22 mouse cellular contexts compared by ENCODE assay signal in genomic region chr1:106244245-106244644, GRCm38 (mm10).
A peak's percentile ranks its signal among the peaks of the same experiment; 100 is the strongest.
DNase-seq lines count a peak whose midpoint lies in the region; ATAC-seq and TF ChIP-seq lines count a peak whose summit lies in the region.
"Had no signal": no experiment of that assay in that cellular context is flagged by ENCODE, and none has a peak within 500 bp of the region (broad histone marks: within the 10 kb centered on the region; RNA-seq: fewer than 3 reads in every experiment).

No protein-coding gene starts in this region.

- no peak overlapping the region for H3K9ac ChIP-seq in heart, embryonic 11.5 days (ENCODE audit: low read depth, low read length)
- H3K9ac ChIP-seq in stomach, embryonic 16.5 days (ENCODE audit: low read length), result no peak overlapping the region
- no peak overlapping the region for H3K9ac ChIP-seq in stomach, postnatal 0 days (ENCODE audit: low read length)
- H3K9ac ChIP-seq: embryonic facial prominence, embryonic 12.5 days; embryonic facial prominence, embryonic 15.5 days; forebrain, postnatal 0 days; hindbrain, embryonic 12.5 days; hindbrain, embryonic 15.5 days had no signal

- H3K4me1 ChIP-seq in heart, embryonic 11.5 days (ENCODE audit: control insufficient read depth, insufficient read depth, low read length), result peaks cover 13% of the 10 kb centered on the region; the same call in 1 of the 2 replicates
- H3K4me1 ChIP-seq in stomach, embryonic 16.5 days (ENCODE audit: control insufficient read depth, insufficient read depth, low read length), result peaks cover 12% of the 10 kb centered on the region
- H3K4me1 ChIP-seq in stomach, postnatal 0 days (replicated peaks; ENCODE audit: control insufficient read depth, insufficient read depth), result no peaks in the 10 kb centered on the region
- H3K4me1 ChIP-seq: embryonic facial prominence, embryonic 12.5 days; heart, embryonic 10.5 days had no signal

- H3K27me3 ChIP-seq in heart, embryonic 11.5 days (ENCODE audit: control insufficient read depth, insufficient read depth, low read length), result no peaks in the 10 kb centered on the region
- no peaks in the 10 kb centered on the region for H3K27me3 ChIP-seq in stomach, embryonic 16.5 days (ENCODE audit: control insufficient read depth, insufficient read depth, low read length)
- H3K27me3 ChIP-seq in stomach, postnatal 0 days (ENCODE audit: control insufficient read depth, insufficient read depth, low read length), result no peaks in the 10 kb centered on the region
- H3K27me3 ChIP-seq: embryonic facial prominence, embryonic 12.5 days; embryonic facial prominence, embryonic 15.5 days; hindbrain, embryonic 12.5 days; hindbrain, embryonic 15.5 days had no signal

- DNase-seq in adrenal gland, postnatal 10 days, result peak; percentile 51
- DNase-seq in adrenal gland, adult (ENCODE audit: inconsistent age in 2 of 2, low spot score in 1 of 2), result no peak
- peak; percentile 88 for DNase-seq in heart, adult 11 months
- DNase-seq in kidney, postnatal 10 days, result peak; percentile 20
- DNase-seq in kidney, postnatal 14 days, result no peak
- DNase-seq in stomach, postnatal 0 days (ENCODE audit: low spot score), result no peak
- DNase-seq: adrenal gland, postnatal 25 days; cerebellum, adult 11 months; cerebellum, adult 2 months; cerebellum, adult 9-11 months; cerebellum, postnatal 25 days; forebrain, postnatal 0 days; gastrocnemius, postnatal 10 days; gastrocnemius, postnatal 36 days had no signal

- H3K4me2 ChIP-seq in heart, embryonic 11.5 days, result no peak overlapping the region
- H3K4me2 ChIP-seq in stomach, embryonic 16.5 days (ENCODE audit: low read depth, low read length), result no peak overlapping the region
- no peak overlapping the region for H3K4me2 ChIP-seq in stomach, postnatal 0 days (replicated peaks; ENCODE audit: low read depth)
- H3K4me2 ChIP-seq: embryonic facial prominence, embryonic 12.5 days; embryonic facial prominence, embryonic 15.5 days; hindbrain, embryonic 12.5 days; hindbrain, embryonic 15.5 days had no signal

- H3K9me3 ChIP-seq in heart, embryonic 11.5 days (replicated peaks; ENCODE audit: control insufficient read depth, low read length), result no peaks in the 10 kb centered on the region
- no peaks in the 10 kb centered on the region for H3K9me3 ChIP-seq in stomach, embryonic 16.5 days (replicated peaks; ENCODE audit: control insufficient read depth, low read length)
- H3K9me3 ChIP-seq in stomach, postnatal 0 days (ENCODE audit: control insufficient read depth, low read length), result no peaks in the 10 kb centered on the region
- H3K9me3 ChIP-seq: embryonic facial prominence, embryonic 12.5 days; embryonic facial prominence, embryonic 15.5 days; heart, embryonic 10.5 days; hindbrain, embryonic 12.5 days; hindbrain, embryonic 15.5 days had no signal

- no peak overlapping the region for H3K27ac ChIP-seq in heart, embryonic 11.5 days (ENCODE audit: low read depth, low read length)
- no peak overlapping the region for H3K27ac ChIP-seq in stomach, embryonic 16.5 days (ENCODE audit: low read length)
- H3K27ac ChIP-seq in stomach, postnatal 0 days (replicated peaks), result no peak overlapping the region
- H3K27ac ChIP-seq: embryonic facial prominence, embryonic 12.5 days; embryonic facial prominence, embryonic 15.5 days; heart, embryonic 10.5 days; hindbrain, embryonic 12.5 days; hindbrain, embryonic 15.5 days had no signal

- no peak for TF ChIP-seq EP300 in stomach, postnatal 0 days (optimal IDR thresholded peaks at IDR 0.05)

- no peak for ATAC-seq in heart, embryonic 11.5 days (replicated peaks; ENCODE audit: insufficient number of reproducible peaks, low FRiP score, low TSS enrichment)
- ATAC-seq in stomach, embryonic 16.5 days (ENCODE audit: insufficient read depth, low FRiP score), result peak; percentile 29; the same call in 1 of the 2 replicates
- no peak for ATAC-seq in stomach, postnatal 0 days (ENCODE audit: low FRiP score, low TSS enrichment)
- ATAC-seq: activated CD4-positive, CD25-positive, alpha-beta regulatory T cell, adult 4 months; forebrain, postnatal 0 days had no signal

- WGBS in heart, embryonic 11.5 days (ENCODE audit: insufficient replicate concordance), result 83% methylated on average over 3 of the region's 3 CpGs
- 80% methylated on average over 3 of the region's 3 CpGs for WGBS in stomach, embryonic 16.5 days
- 72% methylated on average over 3 of the region's 3 CpGs for WGBS in stomach, postnatal 0 days

- H3K36me3 ChIP-seq in heart, embryonic 11.5 days (ENCODE audit: control insufficient read depth, insufficient read depth, low read length), result no peaks in the 10 kb centered on the region
- no peaks in the 10 kb centered on the region for H3K36me3 ChIP-seq in stomach, embryonic 16.5 days (ENCODE audit: control insufficient read depth, insufficient read depth, low read length)
- no peaks in the 10 kb centered on the region for H3K36me3 ChIP-seq in stomach, postnatal 0 days (ENCODE audit: control insufficient read depth, insufficient read depth, low read length)
- H3K36me3 ChIP-seq: embryonic facial prominence, embryonic 12.5 days; hindbrain, embryonic 12.5 days had no signal

- no peak overlapping the region for H3K4me3 ChIP-seq in heart, embryonic 11.5 days (ENCODE audit: low read depth, low read length)
- no peak overlapping the region for H3K4me3 ChIP-seq in stomach, embryonic 16.5 days (replicated peaks; ENCODE audit: low read length)
- H3K4me3 ChIP-seq in stomach, postnatal 0 days (ENCODE audit: low read depth, low read length), result no peak overlapping the region
- H3K4me3 ChIP-seq: embryonic facial prominence, embryonic 12.5 days; embryonic facial prominence, embryonic 15.5 days; heart, embryonic 10.5 days; hindbrain, embryonic 12.5 days; hindbrain, embryonic 15.5 days had no signal

- TF ChIP-seq CTCF in stomach, postnatal 0 days (IDR thresholded peaks at IDR 0.05; ENCODE audit: low read depth), result no peak

Comparison
In these comparisons a context has a peak if more than half of its experiments do, and no peak if none do; other contexts are left out.
1. DNase-seq: peak in adrenal gland, postnatal 10 days (single experiment), heart, adult 11 months (single experiment) and kidney, postnatal 10 days (single experiment); none in adrenal gland, adult (0 of 2), kidney, postnatal 14 days (single experiment) and stomach, postnatal 0 days (single experiment).